Mouse (Mus musculus) gastrocnemius, adult 2 months (tissue): Measurements from ENCODE around the gene Vps26a. TPM values are rescaled to one million over a fixed set of nuclear protein-coding genes. Genes with fewer than 3 reads are reported as not detected.
"Not testable (repeated sequence)": the region's sequence is repeated elsewhere in the genome, so short reads cannot be mapped to it uniquely, and the experiment has no call there.

Experiments used
- DNase-seq: peaks from one replicate; pipeline ENCODE4 v3.0.0; 2022
- H3K27ac ChIP-seq: fragments of 200-600 bp; 2 replicates; pipeline ENCODE4 v1.8.1; 2022; ENCODE audit warnings: mild to moderate bottlenecking
- H3K4me3 ChIP-seq: fragments of 200-600 bp; 2 replicates; pipeline ENCODE4 v1.8.1; 2022; ENCODE audit warnings: mild to moderate bottlenecking, moderate library complexity
- CTCF ChIP-seq: fragments of 200-600 bp; IDR thresholded peaks from 2 replicates; pipeline ENCODE4 v1.8.1; 2022; ENCODE audit warnings: antibody characterized with exemption, mild to moderate bottlenecking, moderate library complexity
- intact Hi-C: fragments of 180-260 bp; cut with DNase I; formaldehyde crosslinking; loops from one replicate; pipeline ENCODE4 v1.15.1; 2025
- total RNA-seq, 2 experiments: library from RNA; stranded (reverse); gene quantifications; 2 replicates each; pipeline ENCODE4 v1.2.3; 2021

Gene Vps26a
- total RNA-seq, 2 experiments from 2014 or later: 30.1 to 30.4 TPM

DNA sequence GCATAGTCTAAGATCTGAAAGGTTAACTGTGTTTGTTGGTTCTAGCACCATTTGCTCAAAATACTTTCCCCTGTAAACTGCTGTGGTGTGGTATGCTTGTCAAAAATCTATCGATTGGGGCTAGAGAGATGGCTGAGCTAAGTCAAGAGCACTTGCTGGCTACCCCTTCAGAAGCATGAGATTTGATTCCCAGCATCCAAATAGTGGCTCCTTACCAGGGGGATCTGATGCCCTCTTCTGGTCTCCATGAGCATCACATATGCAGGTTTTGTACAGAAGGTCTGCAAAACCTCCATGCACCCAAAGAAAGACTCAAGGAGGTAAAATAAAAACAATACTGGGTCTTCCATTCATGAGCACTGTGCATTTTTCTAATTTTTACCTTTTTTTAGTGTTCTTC, 1.7 kb upstream of the Vps26a start:
- no peak overlapping the region; the same call in 1 of the 2 replicates for H3K27ac ChIP-seq
- DNase-seq: peak; percentile 26
- peak; percentile 76 for TF ChIP-seq CTCF
- intact Hi-C loops: loop anchor here (5.0 kb wide), 1 partner anchor 41 kb away; the partner anchor contains the start of genes 4930507D05Rik and Supv3l1
- no peak overlapping the region for H3K4me3 ChIP-seq

DNA sequence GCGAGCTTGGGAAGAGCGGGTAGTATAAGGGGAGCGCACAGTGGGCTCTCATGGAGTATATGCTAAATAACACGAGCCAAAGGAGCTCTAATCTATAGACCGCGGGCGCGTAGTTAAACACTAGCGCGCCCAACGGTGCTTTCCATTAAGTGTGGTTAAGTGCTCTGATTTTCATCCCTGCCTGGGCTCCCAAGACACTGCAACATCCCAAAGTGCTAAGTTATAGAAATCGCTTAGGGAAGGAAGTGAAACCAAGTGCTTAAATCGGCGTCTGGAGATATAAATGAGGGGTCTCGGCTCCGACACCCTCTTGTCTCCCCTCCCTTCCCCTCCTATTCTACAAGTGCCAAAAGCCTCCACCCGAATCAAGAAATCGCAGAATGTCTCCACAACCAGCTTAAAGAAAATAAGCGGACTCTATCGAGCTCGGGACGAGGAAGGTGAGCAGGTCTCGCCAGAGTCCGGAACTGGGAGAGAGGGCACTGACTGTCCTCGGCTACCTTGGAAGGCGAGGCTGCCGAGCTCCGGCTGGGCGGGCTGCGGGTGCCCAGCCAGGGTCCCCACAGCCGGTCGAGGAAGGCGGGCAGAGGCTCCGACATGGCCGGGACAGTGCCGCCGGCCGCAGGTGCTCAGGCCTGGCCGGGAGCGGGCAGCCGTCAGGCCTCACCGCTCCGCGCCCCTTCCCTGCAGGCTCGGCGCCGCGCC, 575 bp downstream of the Vps26a start:
- H3K4me3 ChIP-seq: peak overlapping the region; percentile 99
- peak overlapping the region; percentile 97 for H3K27ac ChIP-seq
- no peak for DNase-seq
- no peak for TF ChIP-seq CTCF
- intact Hi-C loops: loop anchor here (2.0 to 5.0 kb wide), 2 partner anchors 39 to 537 kb away; partner anchors contain the start of genes 4930507D05Rik and Supv3l1

DNA sequence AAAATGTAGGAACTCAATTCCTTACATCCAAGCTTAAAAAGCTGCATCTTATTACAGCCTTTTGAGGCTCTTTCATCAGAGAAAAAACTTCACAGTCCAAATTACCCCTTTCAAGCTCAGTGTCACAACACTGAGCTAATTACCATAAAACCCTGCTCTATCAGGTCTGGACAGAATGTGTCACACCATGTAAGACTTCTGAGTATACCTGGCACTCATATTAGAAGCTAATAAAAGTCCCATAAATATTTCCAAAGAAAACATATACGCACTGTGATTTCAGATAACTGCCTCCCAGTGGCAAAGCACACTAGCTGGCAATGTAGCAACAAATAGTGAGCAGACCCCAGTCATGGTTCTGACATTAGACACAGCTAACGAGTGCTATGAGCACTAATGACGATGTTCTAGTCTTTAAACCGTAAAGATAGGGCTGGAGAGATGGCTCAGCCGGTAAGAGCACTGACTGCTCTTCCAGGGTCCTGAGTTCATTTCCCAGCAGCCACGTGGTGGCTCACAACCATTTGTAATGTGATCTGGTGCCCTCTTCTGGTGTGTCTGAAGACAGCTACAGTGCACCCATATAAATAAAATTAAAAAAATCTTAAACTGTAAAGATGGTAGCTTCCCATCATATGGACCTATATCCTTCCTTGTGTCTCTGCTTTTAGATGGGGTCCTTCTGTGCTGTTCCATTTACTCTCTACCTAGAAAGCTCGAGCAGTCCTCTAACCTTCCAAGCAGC, 5.3 kb downstream of the Vps26a start:
- Histone ChIP-seq H3K4me3 (no peak overlapping the region), H3K27ac (no peak overlapping the region)
- intact Hi-C loops: no loop called here
- TF ChIP-seq CTCF: no peak
- DNase-seq: no peak

DNA sequence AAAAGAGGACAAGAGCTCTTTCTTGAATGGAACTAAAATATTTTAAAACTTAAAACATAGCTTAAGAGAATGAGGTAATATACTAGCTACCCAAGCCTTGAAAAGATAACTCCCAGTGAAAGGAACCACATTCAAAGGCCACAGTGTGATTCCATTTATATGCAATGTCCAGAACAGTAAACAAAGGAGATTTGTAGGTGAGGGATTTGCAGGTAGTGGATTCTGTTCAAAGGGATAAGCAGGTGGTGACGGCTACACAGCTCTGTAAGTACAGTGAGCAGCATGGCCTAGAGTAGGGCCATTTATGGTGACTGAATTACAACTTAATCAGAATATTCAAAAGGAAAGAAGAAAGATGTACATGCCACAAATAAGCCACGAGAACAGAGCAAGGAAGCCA, 9.6 kb downstream of the Vps26a start:
- intact Hi-C loops: no loop called here
- DNase-seq: no peak
- Histone ChIP-seq H3K4me3 (no peak overlapping the region), H3K27ac (no peak overlapping the region)
- TF ChIP-seq CTCF: no peak

DNA sequence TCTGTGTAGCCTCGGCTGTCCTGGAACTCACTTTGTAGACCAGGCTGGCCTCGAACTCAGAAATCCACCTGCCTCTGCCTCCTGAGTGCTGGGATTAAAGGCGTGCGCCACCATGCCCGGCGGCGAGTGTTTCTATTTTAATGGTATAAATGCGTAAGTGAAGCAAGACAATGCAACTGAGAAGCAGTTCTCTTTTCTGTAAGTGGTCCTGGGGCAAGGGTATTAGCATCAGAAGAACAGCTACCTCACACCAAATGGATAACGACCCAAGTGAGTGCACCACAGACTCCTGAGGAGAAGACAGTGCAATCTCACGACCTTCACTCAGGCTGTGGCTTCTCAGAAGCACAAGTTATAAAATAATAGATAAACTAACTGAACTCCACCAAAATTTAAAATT, 11.7 kb downstream of the Vps26a start:
- TF ChIP-seq CTCF: no peak
- no peak for DNase-seq
- intact Hi-C loops: no loop called here
- no peak overlapping the region for H3K4me3 ChIP-seq
- no peak overlapping the region for H3K27ac ChIP-seq

DNA sequence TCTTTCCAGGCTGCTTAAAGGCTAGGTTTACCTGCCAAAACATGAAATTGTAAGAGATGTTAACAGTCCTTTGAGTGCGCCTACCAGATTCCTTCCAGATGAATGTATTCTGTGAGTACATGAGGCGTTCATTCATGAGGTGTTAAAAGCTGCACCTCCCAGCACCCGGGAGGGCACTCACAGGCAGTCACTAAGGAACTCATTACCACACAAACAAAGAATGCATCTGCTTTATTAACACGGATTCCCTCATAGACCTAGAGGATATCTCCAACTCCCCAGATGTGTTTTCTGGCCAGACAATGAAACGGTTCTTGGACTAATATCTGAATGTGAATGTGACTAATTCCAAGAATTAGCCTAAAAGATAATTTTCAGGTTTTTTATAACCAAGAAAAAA, 15.5 kb downstream of the Vps26a start:
- no peak overlapping the region for H3K27ac ChIP-seq
- TF ChIP-seq CTCF: no peak

DNA sequence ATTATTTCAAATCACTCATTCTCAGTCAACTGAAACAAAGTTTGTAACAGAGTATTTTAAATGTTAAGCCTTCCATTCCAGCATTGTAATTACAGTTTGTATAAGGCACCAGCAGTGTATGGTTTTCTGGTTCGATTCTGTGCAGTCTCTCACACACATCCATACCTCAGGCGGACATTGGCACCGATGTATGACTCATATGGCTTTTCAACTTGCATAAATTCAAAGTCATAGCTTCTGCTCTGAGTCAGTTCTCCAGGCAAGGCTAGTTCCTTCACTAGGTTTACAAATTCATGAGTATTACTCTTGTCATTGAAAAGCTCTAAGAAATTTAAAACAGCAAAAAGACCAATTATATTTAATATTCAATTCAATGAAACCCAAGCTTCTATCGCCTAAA, 16.9 kb downstream of the Vps26a start:
- intact Hi-C loops: no loop called here
- no peak for DNase-seq
- Histone ChIP-seq H3K4me3 (no peak overlapping the region), H3K27ac (no peak overlapping the region)
- no peak for TF ChIP-seq CTCF

More for the DNA sequence above, 15.5 kb downstream of the Vps26a start:
- intact Hi-C loops: no loop called here
- H3K4me3 ChIP-seq: no peak overlapping the region
- no peak for DNase-seq

DNA sequence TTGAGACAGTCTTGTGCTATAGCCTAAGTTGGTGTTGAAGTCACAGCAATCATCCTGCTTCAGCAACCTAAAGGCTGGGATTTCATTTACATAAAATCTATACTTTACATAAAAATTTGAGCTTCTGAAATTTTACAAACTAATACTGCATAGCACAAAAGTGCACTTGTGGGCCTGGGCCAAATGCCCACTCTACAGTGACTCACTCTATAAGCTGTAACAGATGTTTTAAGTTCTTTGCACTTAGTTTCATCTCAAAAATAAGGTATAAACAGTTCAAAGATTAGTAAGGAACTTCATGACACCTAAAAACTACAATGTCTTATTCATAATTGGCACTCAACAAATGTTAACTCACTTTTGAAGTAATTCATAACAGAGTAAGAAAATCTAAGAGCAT, 25.3 kb downstream of the Vps26a start:
- intact Hi-C loops: no loop called here
- no peak for TF ChIP-seq CTCF
- Histone ChIP-seq H3K4me3 (no peak overlapping the region), H3K27ac (no peak overlapping the region)
- DNase-seq: no peak

DNA sequence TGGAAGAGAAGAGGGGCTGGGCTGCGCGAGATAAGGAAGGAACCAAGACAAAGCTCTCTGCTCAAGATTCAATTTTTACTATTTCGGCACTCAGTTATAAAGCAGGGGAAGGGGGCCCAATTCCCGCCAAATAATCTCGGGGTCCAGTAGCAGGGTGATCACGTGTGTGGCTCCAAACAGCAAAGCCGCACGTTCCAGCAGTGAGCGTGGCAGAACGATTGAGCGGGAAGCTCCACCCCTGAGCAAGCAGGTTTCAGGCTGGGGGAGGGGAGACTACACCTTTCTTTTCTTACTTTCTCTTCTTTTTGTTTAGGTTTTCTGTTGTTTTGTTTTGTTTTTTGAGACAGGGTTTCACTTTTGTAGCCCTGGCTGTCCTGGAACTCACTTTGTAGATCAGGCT, 34.6 kb downstream of the Vps26a start:
- H3K27ac ChIP-seq, H3K4me3 ChIP-seq, DNase-seq, intact Hi-C loops: not testable (repeated sequence)

DNA sequence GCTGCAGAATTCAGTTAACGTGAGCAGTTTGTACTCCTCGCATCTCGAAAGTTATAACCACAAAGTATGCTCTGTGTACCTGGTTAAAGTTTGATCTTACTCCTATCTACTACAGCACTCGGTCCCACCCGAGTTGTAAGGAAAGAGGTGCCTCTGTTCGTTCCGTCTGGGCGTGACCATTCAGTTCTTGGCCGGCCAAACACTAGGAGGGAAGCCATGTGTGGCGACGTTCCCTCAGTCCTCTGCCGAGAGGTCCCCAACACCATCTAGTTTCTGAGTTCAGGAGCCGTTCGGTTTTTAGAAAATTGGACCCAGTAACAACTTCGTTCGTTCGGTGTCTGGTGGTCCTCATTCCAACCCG, 36.3 kb downstream of the Vps26a start:
- TF ChIP-seq CTCF: no peak
- H3K4me3 ChIP-seq: peak overlapping the region; percentile 90
- DNase-seq: peak; percentile 30
- H3K27ac ChIP-seq: peak overlapping the region; percentile 96
- intact Hi-C loops: no loop called here

DNA sequence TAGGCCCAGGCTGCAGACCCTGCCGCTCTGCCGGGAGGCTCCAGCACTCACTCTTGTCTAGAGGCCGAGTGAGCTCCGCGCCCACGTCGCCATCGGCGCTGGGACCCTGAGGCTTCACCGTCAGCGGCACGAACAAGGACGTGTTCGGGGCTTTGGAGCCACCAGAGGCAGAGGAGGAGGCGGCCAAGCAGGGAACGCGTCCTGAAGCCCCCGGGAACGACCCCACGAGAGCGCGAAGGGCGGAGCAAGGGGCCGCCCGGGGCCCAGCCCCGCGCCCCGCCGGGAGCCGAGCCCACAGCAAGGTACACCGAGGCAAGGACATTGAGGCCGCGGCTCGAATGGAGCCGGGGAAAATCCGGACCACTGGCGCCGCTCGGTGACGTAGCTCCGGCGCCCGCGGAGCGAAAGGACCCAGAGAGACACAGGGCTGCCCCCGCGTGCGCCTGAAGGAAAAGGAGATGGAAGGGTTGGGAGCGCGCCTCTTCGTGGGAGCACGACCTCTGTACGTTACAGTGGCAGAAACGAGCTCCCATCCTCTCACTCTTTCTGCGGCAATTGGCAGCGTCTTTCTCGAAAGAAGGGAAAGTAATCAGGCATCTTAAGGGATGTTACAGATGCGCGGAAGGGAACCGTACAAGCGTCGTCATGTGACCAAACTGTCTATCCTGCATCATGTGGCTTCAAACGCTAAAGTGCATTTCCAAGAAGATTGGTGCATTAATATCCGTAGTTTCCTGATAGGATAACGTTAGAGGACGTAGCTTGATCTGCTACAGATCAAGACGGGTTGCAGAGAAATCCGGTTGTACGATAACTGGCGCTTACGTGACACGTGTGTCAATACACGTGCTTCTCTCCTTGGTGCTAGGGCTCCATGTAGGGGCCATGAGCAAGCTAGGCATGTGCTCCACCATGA, 37.0 kb downstream of the Vps26a start, which contains the start of the genes 4930507D05Rik and Supv3l1:
4930507D05Rik (plus strand) TSS at position 126 of the 916 bp plus-strand sequence.
Supv3l1 (minus strand) TSS at position 375 of the 916 bp plus-strand sequence.
- TF ChIP-seq CTCF: no peak
- H3K27ac ChIP-seq: peak within 1 kb of the TSS; percentile 96
- peak; percentile 94 for DNase-seq
- H3K4me3 ChIP-seq: peak within 1 kb of the TSS; percentile 90
- intact Hi-C loops: loop anchor here (5.0 kb wide), 1 partner anchor 38 kb away; the partner anchor contains the start of gene Vps26a

DNA sequence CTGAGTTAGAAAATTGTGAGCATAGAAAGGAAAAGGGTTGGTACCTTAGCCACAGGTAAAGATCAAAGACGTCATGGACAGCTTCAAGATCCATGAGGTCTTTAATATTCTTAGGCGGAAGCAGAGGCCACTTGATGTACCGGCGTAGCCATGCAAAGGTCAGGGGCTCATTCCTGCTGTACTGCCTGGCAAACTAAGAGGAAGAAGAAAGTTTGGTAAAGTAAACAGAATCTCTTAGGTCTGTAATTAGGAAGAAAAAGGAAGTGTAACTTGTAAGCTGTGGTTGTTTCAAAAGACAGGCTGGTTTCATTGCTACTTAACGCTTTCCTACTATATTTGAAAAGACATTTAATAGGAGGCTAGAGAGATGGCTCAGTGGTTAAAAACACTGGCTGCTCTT, 56.2 kb downstream of the Vps26a start:
- intact Hi-C loops: no loop called here
- no peak for TF ChIP-seq CTCF

More for the DNA sequence above, 56.2 kb downstream of the Vps26a start:
- Histone ChIP-seq H3K4me3 (no peak overlapping the region), H3K27ac (no peak overlapping the region)
- no peak for DNase-seq
